Mouse (Mus musculus): Measurements from ENCODE around the gene Rdh5. TPM values are rescaled to one million over a fixed set of nuclear protein-coding genes. Genes with fewer than 3 reads are reported as not detected.
A peak's percentile ranks its signal among the peaks of the same experiment; 100 is the strongest.

The Rdh5 gene
- polyA plus RNA-seq, 1 experiment from 2014 or later: 10.7 TPM

DNA sequence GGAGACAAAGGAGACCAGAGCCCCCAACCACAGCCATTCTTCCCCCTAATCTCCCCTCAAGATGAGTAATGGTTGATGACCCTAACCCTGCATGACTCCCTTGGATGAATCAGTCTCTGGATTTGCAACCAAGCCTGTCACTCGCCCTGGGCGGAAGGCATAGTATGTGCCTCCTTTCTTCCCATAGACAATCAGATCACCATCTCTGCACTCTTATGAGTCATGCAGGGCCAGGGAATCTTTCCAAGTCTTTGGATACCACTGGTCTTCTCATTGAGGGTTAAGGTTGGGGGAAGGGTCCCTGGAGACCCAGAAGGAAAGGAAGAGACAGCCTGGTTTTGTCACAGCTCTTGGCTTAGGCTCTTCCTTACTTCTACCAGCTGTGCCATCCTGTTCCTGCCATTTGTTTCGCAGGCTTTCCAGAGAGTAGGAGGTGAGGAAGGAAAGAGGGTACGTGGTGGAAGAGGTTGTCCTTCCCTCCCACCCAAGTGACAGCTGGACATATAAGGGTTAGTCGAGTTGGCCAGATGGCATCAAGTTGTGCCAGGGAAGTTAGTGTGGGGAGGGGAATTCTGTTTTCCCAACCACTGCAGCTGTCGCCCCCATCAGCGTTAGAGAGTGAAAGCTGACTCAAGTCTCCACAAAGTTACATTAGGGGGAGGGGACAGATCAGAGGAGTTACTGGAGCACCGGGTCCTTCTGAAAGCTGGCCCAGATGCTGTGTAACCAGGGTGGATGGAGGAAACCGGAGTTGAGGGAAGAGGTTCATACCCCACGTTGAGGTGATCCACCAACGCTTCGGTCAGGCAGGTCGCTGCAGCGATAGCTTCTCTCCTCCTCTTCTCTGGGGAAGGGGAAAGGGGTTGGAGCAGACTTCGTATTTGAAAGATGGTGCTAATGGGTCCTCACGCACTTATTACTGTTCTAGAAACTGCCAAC is 536 bp downstream of the Rdh5 start:
- peak overlapping the region; percentile 64 for H3K4me3 ChIP-seq (ENCODE audit: low read depth, low read length)
- 74% methylated on average over 16 of the region's 16 CpGs for WGBS
- DNase-seq (ENCODE audit: low spot score) (no peak), ATAC-seq (ENCODE audit: insufficient read depth, low FRiP score, low TSS enrichment) (no peak)
- H3K4me1 ChIP-seq (ENCODE audit: control insufficient read depth, insufficient read depth, low read length): peaks cover 6% of the 10 kb centered on the region
- no peak overlapping the region for H3K9ac ChIP-seq (ENCODE audit: low read length)
- no peaks in the 10 kb centered on the region; the same call in 1 of the 2 replicates for H3K36me3 ChIP-seq (ENCODE audit: control insufficient read depth, insufficient read depth, low read length)
- H3K4me2 ChIP-seq (ENCODE audit: low read depth): peak overlapping the region; percentile 40
- H3K27me3 ChIP-seq (ENCODE audit: control insufficient read depth, insufficient read depth, low read length): no peaks in the 10 kb centered on the region
- no peak overlapping the region for H3K27ac ChIP-seq (ENCODE audit: low read depth, low read length)
- H3K9me3 ChIP-seq (ENCODE audit: control insufficient read depth, low read length): no peaks in the 10 kb centered on the region

DNA sequence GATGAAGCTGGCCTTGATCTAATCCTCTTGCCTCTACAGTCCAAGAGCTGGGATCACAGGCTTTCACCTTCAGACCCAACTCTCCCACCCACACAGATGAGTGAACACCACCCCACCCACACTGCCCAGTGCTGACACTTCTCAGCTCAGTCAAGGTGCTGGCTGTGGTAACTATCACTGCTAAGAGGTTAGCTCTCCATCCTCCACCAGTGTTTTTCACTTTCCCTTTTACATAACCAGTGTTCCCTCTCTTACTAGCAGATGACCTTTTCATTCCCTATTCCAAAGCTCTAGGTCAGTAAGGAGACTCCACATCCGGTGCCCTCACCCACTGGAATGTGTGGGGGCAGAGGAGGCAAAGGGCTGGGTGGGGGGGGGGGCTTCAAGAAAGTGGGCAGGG is 1.4 kb downstream of the Rdh5 start:
- no peak for DNase-seq (ENCODE audit: low spot score)
- no peak for ATAC-seq (ENCODE audit: insufficient read depth, low FRiP score, low TSS enrichment)
- H3K4me1 ChIP-seq (ENCODE audit: control insufficient read depth, insufficient read depth, low read length): peaks cover 6% of the 10 kb centered on the region
- no peaks in the 10 kb centered on the region for H3K9me3 ChIP-seq (ENCODE audit: control insufficient read depth, low read length)
- H3K4me3 ChIP-seq (ENCODE audit: low read depth, low read length): no peak overlapping the region
- H3K27ac ChIP-seq (ENCODE audit: low read depth, low read length): no peak overlapping the region
- WGBS: 79% methylated on average over 1 of the region's 1 CpGs
- no peaks in the 10 kb centered on the region for H3K27me3 ChIP-seq (ENCODE audit: control insufficient read depth, insufficient read depth, low read length)
- H3K4me2 ChIP-seq (ENCODE audit: low read depth): no peak overlapping the region
- H3K36me3 ChIP-seq (ENCODE audit: control insufficient read depth, insufficient read depth, low read length): peaks cover 4% of the 10 kb centered on the region; the same call in 1 of the 2 replicates
- H3K9ac ChIP-seq (ENCODE audit: low read length): no peak overlapping the region

- no peaks in the 10 kb centered on the region for H3K27me3 ChIP-seq (ENCODE audit: control insufficient read depth, insufficient read depth, low read length)
- H3K36me3 ChIP-seq (ENCODE audit: control insufficient read depth, insufficient read depth, low read length): peaks cover 4% of the 10 kb centered on the region; the same call in 1 of the 2 replicates
- H3K4me2 ChIP-seq (ENCODE audit: low read depth): no peak overlapping the region
- H3K9me3 ChIP-seq (ENCODE audit: control insufficient read depth, low read length): no peaks in the 10 kb centered on the region
- no peak for DNase-seq (ENCODE audit: low spot score)
- H3K27ac ChIP-seq (ENCODE audit: low read depth, low read length): no peak overlapping the region
- H3K9ac ChIP-seq (ENCODE audit: low read length): no peak overlapping the region
- H3K4me3 ChIP-seq (ENCODE audit: low read depth, low read length): no peak overlapping the region
- peaks cover 6% of the 10 kb centered on the region for H3K4me1 ChIP-seq (ENCODE audit: control insufficient read depth, insufficient read depth, low read length)
- WGBS: 72% methylated on average over 3 of the region's 3 CpGs
- no peak for ATAC-seq (ENCODE audit: insufficient read depth, low FRiP score, low TSS enrichment)
Measured at GRCm38 (mm10) chr10:128920736-128921161, 1.9 kb downstream of the Rdh5 start.

DNA sequence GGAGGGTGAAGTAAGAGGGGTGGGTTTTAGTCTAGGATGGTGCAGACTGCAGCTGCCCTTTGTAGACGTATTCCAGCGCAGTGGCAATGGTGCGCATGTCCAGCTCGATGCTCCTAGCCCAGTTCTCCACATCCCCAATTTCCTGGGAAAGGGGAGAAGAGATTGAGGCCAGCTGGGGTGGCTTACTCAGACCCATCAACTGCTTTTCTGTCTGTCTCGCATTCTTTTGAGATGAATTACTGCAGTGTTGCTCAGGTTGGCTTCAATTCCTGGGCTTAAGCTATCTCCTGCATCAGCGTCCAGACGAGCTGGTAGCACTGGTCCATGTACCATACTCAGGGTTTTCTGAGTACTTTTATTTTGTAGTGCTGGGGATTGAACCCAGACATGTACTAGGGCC is 2.7 kb downstream of the Rdh5 start:
- Histone ChIP-seq H3K9me3 (ENCODE audit: control insufficient read depth, low read length) (no peaks in the 10 kb centered on the region), H3K4me1 (ENCODE audit: control insufficient read depth, insufficient read depth, low read length) (peaks cover 6% of the 10 kb centered on the region), H3K9ac (ENCODE audit: low read length) (no peak overlapping the region), H3K27ac (ENCODE audit: low read depth, low read length) (no peak overlapping the region), H3K4me3 (ENCODE audit: low read depth, low read length) (no peak overlapping the region), H3K27me3 (ENCODE audit: control insufficient read depth, insufficient read depth, low read length) (no peaks in the 10 kb centered on the region), H3K4me2 (ENCODE audit: low read depth) (no peak overlapping the region), H3K36me3 (ENCODE audit: control insufficient read depth, insufficient read depth, low read length) (peaks cover 4% of the 10 kb centered on the region; the same call in 1 of the 2 replicates)
- ATAC-seq (ENCODE audit: insufficient read depth, low FRiP score, low TSS enrichment): no peak
- no peak for DNase-seq (ENCODE audit: low spot score)
- WGBS: 88% methylated on average over 7 of the region's 7 CpGs

DNA sequence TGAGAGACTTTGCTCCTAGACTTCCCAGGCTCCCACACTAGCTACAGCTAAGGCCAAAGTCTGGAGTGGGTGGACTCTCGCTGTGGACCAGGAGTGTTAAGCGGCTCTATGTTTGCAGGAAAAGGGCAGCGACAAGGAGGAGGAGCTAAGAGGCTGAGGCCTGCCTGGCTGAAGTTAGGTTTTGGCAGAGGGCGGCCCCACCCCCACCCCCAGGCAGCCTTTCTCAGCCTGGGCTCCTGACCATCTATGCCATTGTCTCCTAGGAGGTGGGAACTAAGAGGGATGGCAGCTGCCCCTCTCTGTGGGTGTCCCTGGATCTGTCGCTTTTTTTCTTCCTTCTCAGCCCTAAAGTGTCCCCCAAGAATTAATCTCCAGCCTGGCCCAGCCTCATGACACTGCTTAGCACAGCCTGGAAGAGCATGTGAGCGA is 3.5 kb downstream of the Rdh5 start:
- Histone ChIP-seq H3K36me3 (ENCODE audit: control insufficient read depth, insufficient read depth, low read length) (peaks cover 4% of the 10 kb centered on the region; the same call in 1 of the 2 replicates), H3K9me3 (ENCODE audit: control insufficient read depth, low read length) (no peaks in the 10 kb centered on the region), H3K27me3 (ENCODE audit: control insufficient read depth, insufficient read depth, low read length) (no peaks in the 10 kb centered on the region), H3K4me1 (ENCODE audit: control insufficient read depth, insufficient read depth, low read length) (peaks cover 6% of the 10 kb centered on the region), H3K27ac (ENCODE audit: low read depth, low read length) (no peak overlapping the region), H3K9ac (ENCODE audit: low read length) (no peak overlapping the region), H3K4me3 (ENCODE audit: low read depth, low read length) (no peak overlapping the region), H3K4me2 (ENCODE audit: low read depth) (no peak overlapping the region)
- 18% methylated on average over 6 of the region's 6 CpGs for WGBS
- DNase-seq (ENCODE audit: low spot score): no peak
- no peak for ATAC-seq (ENCODE audit: insufficient read depth, low FRiP score, low TSS enrichment)

GRCm38 (mm10) chr10:128918246-128918645 is 4.4 kb downstream of the Rdh5 start:
- no peak overlapping the region for H3K4me3 ChIP-seq (ENCODE audit: low read depth, low read length)
- H3K27me3 ChIP-seq (ENCODE audit: control insufficient read depth, insufficient read depth, low read length): no peaks in the 10 kb centered on the region
- no peak for ATAC-seq (ENCODE audit: insufficient read depth, low FRiP score, low TSS enrichment)
- WGBS: 81% methylated on average over 7 of the region's 7 CpGs
- H3K4me2 ChIP-seq (ENCODE audit: low read depth): no peak overlapping the region
- no peak for DNase-seq (ENCODE audit: low spot score)
- peaks cover 3% of the 10 kb centered on the region; the same call in 1 of the 2 replicates for H3K4me1 ChIP-seq (ENCODE audit: control insufficient read depth, insufficient read depth, low read length)
- no peaks in the 10 kb centered on the region for H3K9me3 ChIP-seq (ENCODE audit: control insufficient read depth, low read length)
- no peak overlapping the region for H3K27ac ChIP-seq (ENCODE audit: low read depth, low read length)
- H3K36me3 ChIP-seq (ENCODE audit: control insufficient read depth, insufficient read depth, low read length): peaks cover 4% of the 10 kb centered on the region; the same call in 1 of the 2 replicates
- H3K9ac ChIP-seq (ENCODE audit: low read length): no peak overlapping the region; the same call in 1 of the 2 replicates

DNA sequence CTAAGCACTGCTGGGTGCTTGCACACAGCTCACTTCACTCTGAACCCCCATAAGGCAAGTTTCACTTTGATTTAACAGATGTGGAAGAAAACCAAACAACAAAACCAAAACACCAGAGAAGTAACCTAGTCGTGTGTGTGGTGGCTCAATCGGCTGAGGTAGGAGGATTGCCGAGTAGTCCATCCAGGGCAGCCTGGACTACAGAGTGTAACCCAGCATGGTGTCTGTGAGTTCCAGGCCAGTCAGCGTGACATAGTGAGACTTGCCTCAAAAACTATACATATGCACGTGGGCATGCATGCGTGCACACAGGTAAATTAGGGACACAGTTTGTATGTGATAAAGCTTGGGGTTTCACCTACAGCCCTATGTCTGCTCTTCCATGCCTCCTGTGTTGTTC is 5.3 kb downstream of the Rdh5 start:
- H3K36me3 ChIP-seq (ENCODE audit: control insufficient read depth, insufficient read depth, low read length): peaks cover 4% of the 10 kb centered on the region; the same call in 1 of the 2 replicates
- DNase-seq (ENCODE audit: low spot score): no peak
- no peak for ATAC-seq (ENCODE audit: insufficient read depth, low FRiP score, low TSS enrichment)
- no peak overlapping the region for H3K9ac ChIP-seq (ENCODE audit: low read length)
- H3K27me3 ChIP-seq (ENCODE audit: control insufficient read depth, insufficient read depth, low read length): no peaks in the 10 kb centered on the region
- H3K4me3 ChIP-seq (ENCODE audit: low read depth, low read length): no peak overlapping the region
- no peak overlapping the region for H3K27ac ChIP-seq (ENCODE audit: low read depth, low read length)
- no peaks in the 10 kb centered on the region for H3K9me3 ChIP-seq (ENCODE audit: control insufficient read depth, low read length)
- WGBS: 86% methylated on average over 6 of the region's 6 CpGs
- no peak overlapping the region for H3K4me2 ChIP-seq (ENCODE audit: low read depth)
- peaks cover 1% of the 10 kb centered on the region; the same call in 1 of the 2 replicates for H3K4me1 ChIP-seq (ENCODE audit: control insufficient read depth, insufficient read depth, low read length)

DNA sequence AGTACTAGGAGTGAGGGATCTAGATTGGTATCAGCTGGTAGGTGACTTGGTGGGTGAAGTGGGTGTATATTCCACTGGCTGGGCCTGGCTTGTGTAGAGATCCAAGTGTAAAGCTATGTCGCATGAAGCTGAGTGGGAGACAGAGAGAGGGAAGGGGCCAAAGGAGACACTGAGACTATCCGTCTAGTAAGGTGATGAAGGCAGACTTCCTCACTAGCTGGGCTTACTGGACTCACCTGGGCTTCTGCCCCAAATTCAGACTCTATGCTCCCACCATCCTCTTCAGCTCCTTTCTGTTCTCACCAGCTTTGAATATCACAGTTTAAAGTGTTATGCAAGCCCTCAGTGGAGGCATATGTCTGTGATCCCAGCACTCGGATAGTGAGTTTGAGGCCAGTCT is 6.0 kb downstream of the Rdh5 start:
- peaks cover 4% of the 10 kb centered on the region; the same call in 1 of the 2 replicates for H3K36me3 ChIP-seq (ENCODE audit: control insufficient read depth, insufficient read depth, low read length)
- no peaks in the 10 kb centered on the region for H3K27me3 ChIP-seq (ENCODE audit: control insufficient read depth, insufficient read depth, low read length)
- no peak overlapping the region for H3K4me2 ChIP-seq (ENCODE audit: low read depth)
- 92% methylated on average over 3 of the region's 3 CpGs for WGBS
- H3K9ac ChIP-seq (ENCODE audit: low read length): no peak overlapping the region
- DNase-seq (ENCODE audit: low spot score): no peak
- no peaks in the 10 kb centered on the region for H3K4me1 ChIP-seq (ENCODE audit: control insufficient read depth, insufficient read depth, low read length)
- ATAC-seq (ENCODE audit: insufficient read depth, low FRiP score, low TSS enrichment): no peak
- H3K27ac ChIP-seq (ENCODE audit: low read depth, low read length): no peak overlapping the region
- no peaks in the 10 kb centered on the region for H3K9me3 ChIP-seq (ENCODE audit: control insufficient read depth, low read length)
- H3K4me3 ChIP-seq (ENCODE audit: low read depth, low read length): no peak overlapping the region

DNA sequence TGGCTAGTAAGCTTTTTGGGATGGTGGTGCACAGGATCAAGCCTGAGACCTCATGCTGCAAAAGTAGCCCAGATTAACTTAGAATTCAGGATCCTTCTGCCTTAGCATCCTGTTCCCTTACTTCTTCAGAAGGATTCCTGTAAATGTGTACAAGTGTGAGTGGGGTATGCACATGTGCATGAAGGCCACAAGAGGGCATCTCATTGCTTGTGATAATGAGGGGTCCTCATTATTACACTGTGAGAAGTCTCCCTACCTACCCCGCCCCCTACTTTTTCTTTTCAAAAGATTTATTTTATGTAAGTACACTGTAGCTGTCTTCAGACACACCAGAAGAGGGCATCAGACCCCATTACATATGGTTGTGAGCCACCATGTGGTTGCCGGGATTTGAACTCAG is 7.1 kb downstream of the Rdh5 start:
- DNase-seq (ENCODE audit: low spot score): no peak
- Histone ChIP-seq H3K27me3 (ENCODE audit: control insufficient read depth, insufficient read depth, low read length) (no peaks in the 10 kb centered on the region), H3K4me2 (ENCODE audit: low read depth) (no peak overlapping the region), H3K4me3 (ENCODE audit: low read depth, low read length) (no peak overlapping the region), H3K4me1 (ENCODE audit: control insufficient read depth, insufficient read depth, low read length) (no peaks in the 10 kb centered on the region), H3K9me3 (ENCODE audit: control insufficient read depth, low read length) (no peaks in the 10 kb centered on the region), H3K27ac (ENCODE audit: low read depth, low read length) (no peak overlapping the region), H3K9ac (ENCODE audit: low read length) (no peak overlapping the region), H3K36me3 (ENCODE audit: control insufficient read depth, insufficient read depth, low read length) (peaks cover 4% of the 10 kb centered on the region; the same call in 1 of the 2 replicates)
- ATAC-seq (ENCODE audit: insufficient read depth, low FRiP score, low TSS enrichment): no peak
- 94% methylated on average over 2 of the region's 2 CpGs for WGBS

Measured in neural tube, embryonic 11.5 days (tissue).